Mouse (Mus musculus) adrenal gland, postnatal 14 days (tissue): Measurements from ENCODE around the gene Sry. TPM values are rescaled to one million over a fixed set of nuclear protein-coding genes. Genes with fewer than 3 reads are reported as not detected.

Experiments used
- DNase-seq: peaks from one replicate; pipeline ENCODE4 v3.0.0; 2021; ENCODE audit warnings: mixed read lengths
- long read RNA-seq, 2 experiments: library from polyadenylated mRNA; stranded (forward); transcript quantifications; one replicate each; pipeline ENCODE4 v2.0.0; 2021
- total RNA-seq: library from RNA; stranded (reverse); gene quantifications from 2 replicates; pipeline ENCODE4 v1.2.3, GENCODE M21; 2021

Sry gene
- not detected in 2 replicates for total RNA-seq
- long read RNA-seq, experiment 1: 0 reads
- long read RNA-seq, experiment 2: 0 reads

- no peak for DNase-seq
Measured at GRCm38 (mm10) chrY:2663558-2663957, at the start of gene Sry. Gene Sry, minus strand, starts transcription at chrY:2663658.

Other genes with a start within 250 kb of the Sry start
- gene H2al2c, start 64.6 kb downstream of the Sry start, total RNA-seq: not detected in 2 replicates
- not detected in 2 replicates for gene H2al2b, start 57.0 kb upstream of the Sry start, total RNA-seq
- not detected in 2 replicates for gene Gm4064, start 132.5 kb upstream of the Sry start, total RNA-seq
- not detected in 2 replicates for gene Rbmy, start 167.0 kb upstream of the Sry start, total RNA-seq
- not detected in 2 replicates for gene Gm10256, start 167.0 kb upstream of the Sry start, total RNA-seq
- not detected in 2 replicates for gene Gm10352, start 237.3 kb upstream of the Sry start, total RNA-seq